Mouse (Mus musculus) lung, embryonic 14.5 days (tissue): ENCODE results near the gene Gm28635. TPM values are rescaled to one million over a fixed set of nuclear protein-coding genes. Genes with fewer than 3 reads are reported as not detected.
A peak's percentile ranks its signal among the peaks of the same experiment; 100 is the strongest.

ENCODE experiments used
- ATAC-seq: fragments of 200-750 bp; cut with Nextera tagmentation; 2 replicates; pipeline ENCODE4 v1.8.0; 2017; ENCODE audit warnings: mild to moderate bottlenecking, moderate TSS enrichment, moderate library complexity; ENCODE audit not compliant: insufficient read depth
- DNase-seq: peaks from one replicate; pipeline ENCODE4 v3.0.0-alpha.2; 2015
- H3K27ac ChIP-seq: fragments of 300-500 bp; sonication (generic); 2 replicates; pipeline ENCODE4 v1.5.1; 2014; ENCODE audit warnings: low read depth, mild to moderate bottlenecking, moderate library complexity
- H3K27me3 ChIP-seq: fragments of 300-500 bp; sonication (generic); 2 replicates; pipeline ENCODE4 v1.6.1; 2014; ENCODE audit warnings: low read length, control low read depth; ENCODE audit not compliant: insufficient read depth
- H3K36me3 ChIP-seq: fragments of 300-500 bp; sonication (generic); 2 replicates; pipeline ENCODE4 v1.6.1; 2014; ENCODE audit warnings: control low read depth; ENCODE audit not compliant: insufficient read depth
- H3K4me1 ChIP-seq: fragments of 300-500 bp; sonication (generic); 2 replicates; pipeline ENCODE4 v1.6.1; 2014; ENCODE audit warnings: antibody characterized with exemption, control low read depth; ENCODE audit not compliant: insufficient read depth
- H3K4me2 ChIP-seq: fragments of 300-500 bp; sonication (generic); 2 replicates; pipeline ENCODE4 v1.6.1; 2014; ENCODE audit warnings: mild to moderate bottlenecking
- H3K4me3 ChIP-seq: fragments of 300-500 bp; sonication (generic); 2 replicates; pipeline ENCODE4 v1.5.1; 2014; ENCODE audit warnings: low read depth, low read length
- H3K9ac ChIP-seq: fragments of 300-500 bp; sonication (generic); 2 replicates; pipeline ENCODE4 v1.6.1; 2014
- H3K9me3 ChIP-seq: fragments of 300-500 bp; sonication (generic); 2 replicates; pipeline ENCODE4 v1.6.1; 2016; ENCODE audit warnings: low read depth, low read length, control low read depth
- CTCF ChIP-seq: IDR thresholded peaks from 2 replicates; pipeline ENCODE4 v1.5.1; 2016; ENCODE audit warnings: antibody characterized with exemption, low read depth
- WGBS: fragments of 180-500 bp; shearing (Covaris S2); extraction: QIAGEN DNeasy Blood & Tissue Kit; methylation state at CpG from one replicate; pipeline ENCODE4 v1.1.7; 2014; 5-methylcytosine and 5-hydroxymethylcytosine counted together
- polyA plus RNA-seq: library from polyadenylated mRNA; unstranded; fragments of >200 nt; fragmentation: Nextera tagmentation; extraction: Ambion mirVana; gene quantifications from 2 replicates; pipeline ENCODE4 v1.2.1, GENCODE M21; 2014

Gm28635 gene
- polyA plus RNA-seq, 1 experiment from 2014 or later, result not detected

DNA sequence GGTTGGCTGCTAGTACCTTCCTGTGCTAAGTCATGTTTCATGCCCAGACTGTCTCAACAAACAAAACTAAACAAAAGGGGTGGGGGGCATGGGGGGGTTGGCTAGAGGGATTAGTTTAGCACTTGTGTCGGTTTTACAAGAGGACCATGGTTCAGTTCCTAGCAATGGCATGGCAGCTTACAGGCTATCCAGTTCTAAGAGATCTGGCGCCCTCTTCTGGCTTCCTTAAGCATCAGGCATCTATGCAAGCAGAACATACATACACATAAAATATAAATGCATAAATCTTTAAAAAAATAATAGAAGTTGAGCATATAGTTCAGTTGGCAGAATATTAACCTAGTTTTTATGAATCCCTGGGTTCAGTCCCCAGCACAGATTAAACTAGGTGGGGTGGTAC lies 15.0 kb downstream of the Gm28635 start:
- no peak overlapping the region for H3K4me2 ChIP-seq
- no peak overlapping the region for H3K9ac ChIP-seq
- DNase-seq, result peak; percentile 80
- no peaks in the 10 kb centered on the region for H3K9me3 ChIP-seq
- ATAC-seq, result no peak
- no peak overlapping the region for H3K4me3 ChIP-seq
- no peaks in the 10 kb centered on the region for H3K27me3 ChIP-seq
- TF ChIP-seq CTCF, result peak; percentile 63
- H3K27ac ChIP-seq, result no peak overlapping the region
- 29% methylated on average over 2 of the region's 2 CpGs for WGBS
- H3K36me3 ChIP-seq, result no peaks in the 10 kb centered on the region
- no peaks in the 10 kb centered on the region for H3K4me1 ChIP-seq

DNA sequence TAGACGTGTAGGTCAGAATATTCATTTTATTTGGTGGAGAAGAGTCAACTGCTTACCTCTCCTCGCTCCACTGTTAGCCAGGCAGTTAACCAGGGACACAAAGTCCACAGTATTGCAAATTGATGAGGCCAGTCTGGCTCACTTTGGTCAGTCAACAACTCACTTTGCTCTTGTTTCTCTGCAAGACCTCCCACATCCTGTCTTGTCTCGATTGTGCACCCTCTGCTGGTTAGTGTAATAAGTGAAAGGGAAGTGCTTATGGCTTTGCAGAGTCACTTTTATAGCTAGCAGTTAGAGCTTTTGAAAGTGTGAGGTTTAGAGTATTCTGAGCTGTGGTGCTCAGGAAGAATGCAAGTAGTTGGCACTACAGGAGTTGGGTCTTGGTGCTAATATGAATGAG lies 17.6 kb downstream of the Gm28635 start:
- WGBS, result 60% methylated on average over 3 of the region's 3 CpGs
- no peak overlapping the region for H3K9ac ChIP-seq
- H3K4me3 ChIP-seq, result no peak overlapping the region
- TF ChIP-seq CTCF, result peak; percentile 68
- H3K9me3 ChIP-seq, result no peaks in the 10 kb centered on the region
- H3K4me2 ChIP-seq, result no peak overlapping the region
- no peaks in the 10 kb centered on the region for H3K27me3 ChIP-seq
- H3K4me1 ChIP-seq, result no peaks in the 10 kb centered on the region
- ATAC-seq, result peak; percentile 45; the same call in 1 of the 2 replicates
- H3K36me3 ChIP-seq, result no peaks in the 10 kb centered on the region
- DNase-seq, result peak; percentile 77
- H3K27ac ChIP-seq, result no peak overlapping the region

DNA sequence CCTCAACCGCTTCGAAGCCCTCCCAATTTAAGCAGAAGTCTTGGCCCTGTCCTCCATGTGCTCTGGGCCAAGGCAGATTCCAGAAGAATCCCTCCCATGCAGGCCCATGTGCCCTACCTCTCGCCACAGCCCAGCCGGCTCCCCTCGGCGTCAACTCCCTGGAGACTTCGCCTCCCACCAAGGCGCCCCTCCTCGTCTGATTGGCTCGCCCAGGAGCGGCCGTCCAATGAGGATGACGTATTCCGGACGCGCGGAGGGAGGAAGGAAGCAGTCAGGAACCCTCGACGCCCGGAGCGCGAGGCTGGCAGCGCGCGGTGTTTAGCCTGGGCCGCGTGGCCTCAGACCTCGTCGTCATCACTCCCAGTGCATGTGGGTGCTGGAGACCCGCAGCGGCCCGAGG lies 19.0 kb downstream of the Gm28635 start, which contains the start of gene Btbd18:
Btbd18 (plus strand) TSS at position 274 of the 400 bp plus-strand sequence.
- H3K9ac ChIP-seq, result no peak within 1 kb of the TSS
- no peak within 1 kb of the TSS for H3K4me2 ChIP-seq
- no peak for DNase-seq
- no peak for ATAC-seq
- no peak within 1 kb of the TSS for H3K4me3 ChIP-seq
- H3K4me1 ChIP-seq, result no peaks in the 10 kb centered on the region
- H3K27me3 ChIP-seq, result no peaks in the 10 kb centered on the region
- 91% methylated on average over 32 of the region's 32 CpGs for WGBS
- H3K27ac ChIP-seq, result no peak within 1 kb of the TSS
- H3K36me3 ChIP-seq, result no peaks in the 10 kb centered on the region
- no peak for TF ChIP-seq CTCF
- no peaks in the 10 kb centered on the region for H3K9me3 ChIP-seq

DNA sequence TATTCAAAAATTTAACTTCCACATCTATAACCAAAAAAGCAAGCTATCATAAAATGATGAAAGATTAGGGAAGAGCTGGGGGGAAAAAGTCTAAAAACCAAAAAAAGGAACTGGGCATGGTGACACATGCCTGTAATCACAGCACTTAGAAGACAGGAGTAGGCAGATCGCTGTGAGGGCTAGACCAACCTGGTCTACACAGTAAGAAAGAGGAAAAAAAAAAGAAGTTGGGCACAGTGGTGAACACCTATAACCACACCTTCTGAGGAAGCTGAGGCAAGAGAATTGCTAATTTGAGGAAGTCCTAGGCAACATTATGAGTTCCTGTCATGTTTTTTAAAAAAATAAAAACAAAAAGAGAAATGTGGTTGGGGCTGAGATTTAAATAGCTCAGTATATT lies 22.0 kb downstream of the Gm28635 start:
- H3K36me3 ChIP-seq, result no peaks in the 10 kb centered on the region
- H3K9ac ChIP-seq, result no peak overlapping the region
- 62% methylated on average over 1 of the region's 1 CpGs for WGBS
- no peak for TF ChIP-seq CTCF
- no peaks in the 10 kb centered on the region for H3K9me3 ChIP-seq
- ATAC-seq (no peak), DNase-seq (no peak)
- H3K4me3 ChIP-seq, result no peak overlapping the region
- no peaks in the 10 kb centered on the region for H3K4me1 ChIP-seq
- no peak overlapping the region for H3K27ac ChIP-seq
- no peaks in the 10 kb centered on the region for H3K27me3 ChIP-seq
- no peak overlapping the region for H3K4me2 ChIP-seq

DNA sequence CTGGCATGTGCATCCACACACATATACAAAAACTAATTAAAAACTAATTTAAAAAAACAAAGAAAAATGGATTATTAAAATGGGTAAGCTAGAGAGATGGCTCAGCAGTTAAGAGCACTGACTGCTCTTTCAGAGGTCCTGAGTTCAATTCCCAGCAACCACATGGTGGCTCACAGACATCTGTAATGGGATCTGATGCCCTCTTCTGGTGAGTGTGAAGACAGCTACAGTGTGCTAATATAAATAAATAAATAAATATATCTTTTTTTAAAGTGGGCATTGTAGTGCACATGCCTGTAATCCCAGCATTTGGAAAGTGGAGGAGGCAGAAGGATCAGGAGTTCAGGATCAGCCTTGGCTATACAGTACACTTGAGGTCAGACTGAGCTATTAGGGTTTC lies 24.5 kb downstream of the Gm28635 start:
- Histone ChIP-seq H3K9me3 (no peaks in the 10 kb centered on the region), H3K4me3 (no peak overlapping the region), H3K9ac (no peak overlapping the region), H3K36me3 (no peaks in the 10 kb centered on the region), H3K27ac (no peak overlapping the region), H3K4me1 (no peaks in the 10 kb centered on the region), H3K4me2 (no peak overlapping the region), H3K27me3 (no peaks in the 10 kb centered on the region)
- DNase-seq, result no peak
- TF ChIP-seq CTCF, result peak; percentile 25; the same call in 1 of the 2 replicates
- no peak for ATAC-seq

DNA sequence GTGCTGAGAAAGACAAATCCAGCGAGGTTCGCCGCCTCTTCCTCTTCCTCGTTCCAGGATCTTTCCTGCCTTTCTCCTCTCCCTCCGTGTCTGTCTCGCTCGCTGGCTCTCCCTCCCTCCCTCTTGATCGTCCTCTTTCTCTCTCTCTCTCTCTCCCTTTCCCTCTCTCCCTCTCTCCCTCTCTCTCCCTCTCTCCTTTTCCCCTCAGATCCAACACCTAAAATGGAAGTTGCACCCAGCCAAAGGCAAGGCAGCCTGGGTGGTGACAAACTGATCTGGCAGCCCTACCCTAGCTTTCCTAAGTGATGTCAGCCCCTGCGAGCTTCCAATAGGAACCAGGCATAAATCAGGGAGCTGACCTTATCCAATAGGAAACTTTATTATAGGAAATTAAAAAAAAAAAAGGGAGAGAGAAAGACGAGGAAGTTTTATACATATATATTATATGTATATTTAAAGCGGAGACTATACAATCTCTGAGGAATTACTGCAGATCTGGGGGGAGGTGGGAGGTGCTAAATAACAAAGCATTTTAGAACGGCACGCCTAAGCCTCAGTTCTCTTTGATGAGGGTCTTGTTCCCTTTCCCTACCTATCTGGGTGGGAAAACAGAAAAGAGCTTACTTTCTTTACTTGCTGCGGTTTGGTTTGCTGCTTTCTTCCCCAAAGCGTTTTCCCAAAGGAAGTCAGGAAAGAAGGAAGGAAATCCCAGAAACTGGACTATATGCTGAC lies 27.2 kb downstream of the Gm28635 start, which contains the start of gene Ctnnd1:
Ctnnd1 (minus strand) TSS at position 302 of the 732 bp plus-strand sequence.
- Histone ChIP-seq H3K4me1 (no peaks in the 10 kb centered on the region; the same call in 1 of the 2 replicates), H3K27ac (peak within 1 kb of the TSS; percentile 99), H3K9ac (peak within 1 kb of the TSS; percentile 85), H3K9me3 (no peaks in the 10 kb centered on the region), H3K4me3 (peak within 1 kb of the TSS; percentile 60), H3K4me2 (peak within 1 kb of the TSS; percentile 61), H3K36me3 (no peaks in the 10 kb centered on the region), H3K27me3 (no peaks in the 10 kb centered on the region)
- peak; percentile 98 for ATAC-seq
- WGBS, result under 1% methylated on average over 15 of the region's 15 CpGs
- TF ChIP-seq CTCF, result no peak
- peak; percentile 95 for DNase-seq

DNA sequence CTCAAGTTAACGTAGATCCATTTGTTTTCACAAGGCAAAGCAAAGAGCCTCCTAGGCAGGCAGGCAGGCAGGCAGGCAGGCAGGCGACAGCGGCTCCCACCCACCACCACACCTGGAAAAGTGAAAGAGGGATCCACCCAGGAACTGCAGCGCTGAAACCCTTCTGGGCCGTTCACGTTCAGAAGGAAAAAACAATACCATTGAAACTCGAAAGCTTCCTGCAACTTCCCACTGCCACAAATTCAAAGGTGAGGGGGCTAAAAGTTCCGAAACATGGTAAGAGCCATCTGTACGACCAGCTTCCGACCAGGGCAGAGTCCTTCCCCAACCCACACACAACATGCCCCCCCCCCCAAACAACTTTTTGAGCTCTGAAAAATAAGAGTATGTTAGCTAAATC lies 28.2 kb downstream of the Gm28635 start:
- peak overlapping the region; percentile 99 for H3K27ac ChIP-seq
- H3K4me1 ChIP-seq, result no peaks in the 10 kb centered on the region; the same call in 1 of the 2 replicates
- DNase-seq (peak; percentile 52), ATAC-seq (no peak)
- peak overlapping the region; percentile 60 for H3K4me3 ChIP-seq
- H3K9me3 ChIP-seq, result no peaks in the 10 kb centered on the region
- H3K4me2 ChIP-seq, result peak overlapping the region; percentile 61
- WGBS, result 0% methylated on average over 10 of the region's 10 CpGs
- peak overlapping the region; percentile 85 for H3K9ac ChIP-seq
- TF ChIP-seq CTCF, result no peak
- no peaks in the 10 kb centered on the region for H3K36me3 ChIP-seq
- no peaks in the 10 kb centered on the region for H3K27me3 ChIP-seq
